Mouse (Mus musculus) G1E (cell line): ENCODE results near the gene Ctsf. TPM values are rescaled to one million over a fixed set of nuclear protein-coding genes. Genes with fewer than 3 reads are reported as not detected.

ENCODE experiments used
- ATAC-seq: 2 replicates; pipeline ENCODE4 v1.8.0; 2016; ENCODE audit warnings: mild to moderate bottlenecking; ENCODE audit not compliant: insufficient number of reproducible peaks, poor library complexity, low FRiP score, severe bottlenecking; ENCODE audit errors: extremely low read depth
- DNase-seq: peaks from one replicate; pipeline ENCODE4 v3.0.0; 2012; ENCODE audit warnings: low spot score
- H3K27me3 ChIP-seq: 2 replicates; pipeline ENCODE4 v1.6.1; 2012; ENCODE audit warnings: mild to moderate bottlenecking, low read length, inconsistent platforms; ENCODE audit not compliant: insufficient read depth
- H3K36me3 ChIP-seq: replicated peaks from 2 replicates; pipeline ENCODE3; 2012; ENCODE audit warnings: mild to moderate bottlenecking, inconsistent platforms
- H3K4me1 ChIP-seq: 2 replicates; pipeline ENCODE4 v1.6.1; 2012; ENCODE audit warnings: low read depth, low read length, inconsistent platforms, mixed read lengths; ENCODE audit not compliant: insufficient read depth
- H3K4me3 ChIP-seq: 2 replicates; pipeline ENCODE4 v1.5.1; 2012; ENCODE audit warnings: low read depth, mild to moderate bottlenecking, inconsistent platforms, low read length, moderate library complexity, mixed read lengths
- H3K9me3 ChIP-seq: replicated peaks from 2 replicates; pipeline ENCODE4 v1.6.1; 2012; ENCODE audit warnings: inconsistent platforms
- CTCF ChIP-seq: IDR thresholded peaks from 2 replicates; pipeline ENCODE4 v1.5.1; 2012; ENCODE audit warnings: low read depth, low read length, inconsistent platforms, mixed read lengths
- GATA1 ChIP-seq: IDR thresholded peaks from 2 replicates; pipeline ENCODE4 v1.6.1; 2012; ENCODE audit warnings: borderline replicate concordance, low read length, inconsistent platforms, mixed read lengths
- GATA2 ChIP-seq: IDR thresholded peaks from 2 replicates; pipeline ENCODE4 v1.6.1; 2012; ENCODE audit warnings: low read depth, low read length, inconsistent platforms, borderline replicate concordance
- POLR2AphosphoS5 ChIP-seq: IDR thresholded peaks from 2 replicates; pipeline ENCODE4 v1.6.1; 2012; ENCODE audit warnings: low read depth, low read length, inconsistent platforms; ENCODE audit not compliant: insufficient replicate concordance
- TAL1 ChIP-seq: conservative IDR thresholded peaks from 2 replicates; pipeline ENCODE4 v1.6.1; 2012; ENCODE audit warnings: low read depth, low read length, inconsistent platforms, mixed read lengths
- polyA plus RNA-seq: library from polyadenylated mRNA; stranded (reverse); fragments of >175 nt; gene quantifications from 2 replicates; pipeline ENCODE4 v1.2.3, GENCODE M21; 2012
- total RNA-seq, 2 experiments: library from RNA; stranded (forward) in 1 of 2; stranded (reverse) in 1 of 2; fragments of 200-1000 nt in 1 of 2; fragments of >200 nt in 1 of 2; fragmentation: Nextera tagmentation in 1 of 2; gene quantifications; 2 replicates each; pipeline ENCODE4 v1.2.3; 2014 to 2017

Ctsf gene
- total and polyA plus RNA-seq, 3 experiments, result 0.05 to 0.38 TPM; not detected in 1

DNA sequence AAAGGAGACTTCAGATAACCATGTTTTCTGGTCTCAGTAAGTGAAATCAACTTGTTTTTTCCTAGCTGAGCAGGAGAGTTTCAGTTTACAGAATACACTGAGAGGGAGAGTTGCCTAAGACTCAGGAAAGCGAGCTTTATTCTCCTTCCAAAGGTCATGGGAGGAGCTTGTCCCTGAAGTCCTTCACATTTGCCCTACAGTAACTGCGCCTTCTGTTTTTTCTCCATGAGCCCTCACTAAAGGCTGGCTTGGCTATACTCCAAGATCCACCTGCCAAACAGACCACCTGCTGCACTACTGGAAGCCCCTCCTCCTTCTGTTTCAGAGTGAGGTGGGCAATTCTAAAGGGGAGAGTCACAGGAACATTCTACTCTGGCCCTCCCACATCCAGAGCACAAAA, 18.8 kb upstream of the Ctsf start:
- H3K36me3 ChIP-seq, result peaks cover 59% of the 10 kb centered on the region
- no peak for ATAC-seq
- H3K27me3 ChIP-seq, result peaks cover 13% of the 10 kb centered on the region
- no peak for DNase-seq
- H3K4me3 ChIP-seq, result no peak overlapping the region
- TF ChIP-seq TAL1, result no peak
- TF ChIP-seq GATA2, result no peak
- TF ChIP-seq CTCF, result no peak
- TF ChIP-seq POLR2AphosphoS5, result no peak
- no peak for TF ChIP-seq GATA1
- H3K4me1 ChIP-seq, result peaks cover 32% of the 10 kb centered on the region
- no peaks in the 10 kb centered on the region for H3K9me3 ChIP-seq

DNA sequence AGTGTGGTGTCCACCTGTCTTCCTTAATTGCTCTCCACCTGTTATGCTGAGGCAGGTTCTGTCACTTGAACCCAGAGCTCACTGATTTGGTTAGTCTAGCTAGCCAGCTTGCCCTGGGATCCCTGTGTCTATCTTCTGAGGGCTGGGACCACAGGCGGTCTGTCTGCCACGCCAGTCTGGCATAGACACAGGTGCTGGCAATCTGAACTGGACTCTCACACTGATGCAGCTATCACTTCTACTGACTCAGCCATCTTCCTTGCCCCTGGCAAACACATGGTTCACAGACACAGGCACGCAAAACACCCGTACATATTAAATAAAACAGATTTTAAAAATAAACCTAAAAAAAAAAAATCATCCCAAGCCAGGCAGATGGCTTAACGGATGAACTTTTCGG, 17.9 kb upstream of the Ctsf start:
- no peaks in the 10 kb centered on the region for H3K9me3 ChIP-seq
- H3K36me3 ChIP-seq, result peaks cover 51% of the 10 kb centered on the region
- H3K27me3 ChIP-seq, result peaks cover 22% of the 10 kb centered on the region
- peaks cover 34% of the 10 kb centered on the region for H3K4me1 ChIP-seq
- no peak for ATAC-seq
- TF ChIP-seq GATA2 (no peak), CTCF (no peak), POLR2AphosphoS5 (no peak), GATA1 (no peak), TAL1 (no peak)
- DNase-seq, result no peak
- no peak overlapping the region for H3K4me3 ChIP-seq

DNA sequence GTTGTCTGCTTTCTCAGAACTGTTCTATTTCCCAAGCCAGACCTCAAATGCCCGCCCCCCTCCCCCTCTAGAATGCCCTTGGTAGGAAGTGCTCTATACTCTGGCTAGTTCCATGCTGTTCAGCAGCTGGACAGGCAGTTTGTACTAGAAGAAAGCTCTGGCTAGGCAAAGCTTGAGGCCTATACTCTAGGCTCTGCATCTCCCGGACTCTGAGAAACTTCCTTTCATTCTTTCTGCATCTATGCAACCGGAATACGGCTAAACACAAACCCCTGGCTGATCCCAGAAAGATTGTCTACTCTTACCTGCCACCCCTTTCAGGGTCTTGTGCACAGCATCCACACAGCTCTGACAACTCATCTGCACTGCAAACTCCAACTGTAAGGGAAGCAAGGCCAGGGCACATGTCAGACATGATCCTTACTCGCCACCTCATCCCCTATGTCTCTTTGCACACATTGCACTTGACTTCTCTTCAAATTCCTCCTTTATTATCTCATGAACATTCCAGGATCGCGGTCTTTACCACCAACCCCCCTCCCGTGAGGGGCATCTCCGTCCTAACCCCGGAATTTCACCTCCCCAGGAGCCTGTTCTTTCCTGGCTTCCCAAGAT, 16.3 kb upstream of the Ctsf start:
- H3K4me3 ChIP-seq, result peak overlapping the region; percentile 75
- DNase-seq, result peak; percentile 25
- TF ChIP-seq GATA1, result no peak
- no peak for TF ChIP-seq POLR2AphosphoS5
- no peak for TF ChIP-seq CTCF
- no peak for TF ChIP-seq GATA2
- no peak for TF ChIP-seq TAL1
- no peaks in the 10 kb centered on the region for H3K9me3 ChIP-seq
- peaks cover 32% of the 10 kb centered on the region for H3K4me1 ChIP-seq
- no peak for ATAC-seq
- peaks cover 35% of the 10 kb centered on the region for H3K36me3 ChIP-seq
- H3K27me3 ChIP-seq, result peaks cover 26% of the 10 kb centered on the region

- ATAC-seq, result peak; percentile 96
Observed at GRCm38 (mm10) chr19:4839149-4839548, 15.8 kb upstream of the Ctsf start, which contains the start of the genes Ccs and Ccdc87. Ccs (minus strand) TSS chr19:4839332. Ccdc87 (plus strand) TSS chr19:4839366.

DNA sequence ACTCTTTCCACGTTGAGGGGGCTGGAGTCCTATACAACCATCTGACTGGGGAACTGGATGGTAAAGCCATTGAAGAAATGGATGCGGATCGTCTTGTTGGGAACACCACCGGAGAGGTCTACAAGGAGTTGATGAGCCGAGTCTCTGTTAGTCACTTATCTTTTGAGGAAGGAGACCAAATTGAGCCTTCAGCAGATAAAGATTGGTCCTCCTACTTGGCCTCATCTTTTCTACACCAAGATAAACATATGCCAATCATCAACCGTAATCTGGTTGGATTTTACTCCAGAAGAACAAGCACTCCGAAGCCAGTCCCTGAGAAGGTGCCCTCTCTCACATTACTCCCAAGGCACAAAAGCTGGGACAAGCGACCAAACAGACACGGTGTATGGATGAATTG, 14.1 kb upstream of the Ctsf start:
- Histone ChIP-seq H3K36me3 (peaks cover 18% of the 10 kb centered on the region), H3K27me3 (peaks cover 26% of the 10 kb centered on the region), H3K4me3 (no peak overlapping the region), H3K9me3 (no peaks in the 10 kb centered on the region), H3K4me1 (peaks cover 34% of the 10 kb centered on the region)
- ATAC-seq, result no peak
- DNase-seq, result no peak
- no peak for TF ChIP-seq CTCF
- no peak for TF ChIP-seq TAL1
- TF ChIP-seq GATA2, result no peak
- no peak for TF ChIP-seq GATA1
- TF ChIP-seq POLR2AphosphoS5, result no peak

More at GRCm38 (mm10) chr19:4839149-4839548, 15.8 kb upstream of the Ctsf start, which contains the start of the genes Ccs and Ccdc87:
- H3K9me3 ChIP-seq, result no peaks in the 10 kb centered on the region
- DNase-seq, result peak; percentile 97
- H3K36me3 ChIP-seq, result peaks cover 30% of the 10 kb centered on the region
- H3K4me3 ChIP-seq, result peak within 1 kb of the TSS; percentile 75
- no peak for TF ChIP-seq GATA1
- TF ChIP-seq TAL1, result no peak
- TF ChIP-seq CTCF, result no peak
- TF ChIP-seq POLR2AphosphoS5, result no peak
- H3K4me1 ChIP-seq, result peaks cover 32% of the 10 kb centered on the region
- H3K27me3 ChIP-seq, result peaks cover 26% of the 10 kb centered on the region

DNA sequence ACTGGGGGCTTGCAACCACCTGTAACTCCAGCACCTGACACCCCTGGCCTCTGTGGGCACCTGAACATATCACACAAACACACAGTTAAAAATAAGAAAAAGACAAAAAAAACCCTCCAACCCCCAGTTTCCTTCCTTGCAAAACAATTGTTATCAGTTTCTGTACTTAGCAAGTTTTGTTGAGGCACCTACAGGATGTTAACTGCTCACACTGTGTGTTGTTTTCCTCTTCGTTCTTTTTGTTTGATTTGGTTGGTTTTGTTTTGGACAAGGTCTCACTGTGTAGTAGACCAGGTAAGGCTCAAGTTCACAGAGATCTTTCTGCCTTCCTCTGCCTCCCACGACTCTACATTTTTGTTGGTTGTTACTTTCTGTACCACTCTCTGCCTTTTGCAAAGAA, 12.3 kb upstream of the Ctsf start:
- TF ChIP-seq GATA2 (no peak), GATA1 (no peak), TAL1 (no peak)
- Histone ChIP-seq H3K27me3 (peaks cover 26% of the 10 kb centered on the region), H3K4me3 (no peak overlapping the region), H3K9me3 (no peaks in the 10 kb centered on the region), H3K36me3 (peaks cover 2% of the 10 kb centered on the region), H3K4me1 (peaks cover 31% of the 10 kb centered on the region)
- ATAC-seq, result no peak
- DNase-seq, result no peak
